Mouse (Mus musculus) liver, embryonic 14.5 days (tissue): ENCODE results near the gene Acacb.

Experiments
- CTCF ChIP-seq: IDR thresholded peaks from 2 replicates; pipeline ENCODE4 v1.5.1; 2016; ENCODE audit warnings: antibody characterized with exemption, low read depth, control low read depth
- EP300 ChIP-seq: IDR thresholded peaks from 2 replicates; pipeline ENCODE4 v1.6.1; 2016; ENCODE audit warnings: antibody characterized with exemption, low read depth

DNA sequence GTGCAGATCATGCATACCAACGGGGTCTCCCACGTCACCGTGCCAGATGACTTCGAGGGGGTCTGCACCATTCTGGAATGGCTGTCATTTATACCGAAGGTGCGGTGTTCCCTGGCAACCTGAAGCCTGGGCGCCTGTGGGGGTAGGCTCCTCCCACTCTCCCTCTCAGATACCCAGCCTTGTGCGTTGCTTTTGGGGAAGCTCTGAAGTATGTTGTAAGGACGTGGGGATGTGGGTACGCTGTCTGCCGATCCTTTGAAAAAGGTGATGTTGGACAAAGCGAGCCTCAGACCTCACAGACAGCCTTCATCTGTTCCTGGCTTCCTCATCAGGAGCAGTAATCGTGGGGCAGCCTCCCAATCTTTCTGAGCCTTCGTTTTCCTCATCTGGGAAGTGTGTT is 93.4 kb downstream of the Acacb start:
- TF ChIP-seq CTCF (no peak), EP300 (no peak)
